Mouse (Mus musculus) kidney, embryonic 14.5 days (tissue): ENCODE results near the gene Srsf2. TPM values are rescaled to one million over a fixed set of nuclear protein-coding genes. Genes with fewer than 3 reads are reported as not detected.

Source experiments
- ATAC-seq: fragments of 200-750 bp; cut with Nextera tagmentation; 2 replicates; pipeline ENCODE4 v1.8.0; 2017; ENCODE audit warnings: moderate number of reproducible peaks, mild to moderate bottlenecking, moderate TSS enrichment, moderate library complexity; ENCODE audit not compliant: low FRiP score, low TSS enrichment
- H3K27ac ChIP-seq: fragments of 300-500 bp; sonication (generic); 2 replicates; pipeline ENCODE4 v1.5.1; 2014; ENCODE audit warnings: low read depth, mild to moderate bottlenecking, low read length, moderate library complexity, mixed read lengths
- H3K27me3 ChIP-seq: fragments of 300-500 bp; sonication (generic); 2 replicates; pipeline ENCODE4 v1.6.1; 2014; ENCODE audit warnings: mild to moderate bottlenecking, low read length; ENCODE audit not compliant: control insufficient read depth, insufficient read depth
- H3K36me3 ChIP-seq: fragments of 300-500 bp; sonication (generic); 2 replicates; pipeline ENCODE4 v1.6.1; 2014; ENCODE audit warnings: low read length, mixed read lengths; ENCODE audit not compliant: control insufficient read depth, insufficient read depth
- H3K4me1 ChIP-seq: fragments of 300-500 bp; sonication (generic); 2 replicates; pipeline ENCODE4 v1.6.1; 2014; ENCODE audit warnings: low read length, mixed read lengths; ENCODE audit not compliant: control insufficient read depth, insufficient read depth
- H3K4me2 ChIP-seq: fragments of 300-500 bp; sonication (generic); replicated peaks from 2 replicates; pipeline ENCODE4 v1.6.1; 2014; ENCODE audit warnings: low read depth, mild to moderate bottlenecking, low read length
- H3K4me3 ChIP-seq: fragments of 300-500 bp; sonication (generic); 2 replicates; pipeline ENCODE4 v1.5.1; 2014; ENCODE audit warnings: mild to moderate bottlenecking, low read length
- H3K9ac ChIP-seq: fragments of 300-500 bp; sonication (generic); 2 replicates; pipeline ENCODE4 v1.6.1; 2014; ENCODE audit warnings: low read depth, mild to moderate bottlenecking, low read length, moderate library complexity
- H3K9me3 ChIP-seq: fragments of 300-500 bp; sonication (generic); 2 replicates; pipeline ENCODE4 v1.6.1; 2016; ENCODE audit warnings: low read length; ENCODE audit not compliant: control insufficient read depth
- WGBS: fragments of 180-500 bp; shearing (Covaris S2); extraction: QIAGEN DNeasy Blood & Tissue Kit; methylation state at CpG from one replicate; pipeline ENCODE4 v1.1.7; 2014; 5-methylcytosine and 5-hydroxymethylcytosine counted together
- polyA plus RNA-seq: library from polyadenylated mRNA; unstranded; fragments of >200 nt; fragmentation: Nextera tagmentation; extraction: Ambion mirVana; gene quantifications from 2 replicates; pipeline ENCODE4 v1.2.1, GENCODE M21; 2014

Srsf2 gene
- polyA plus RNA-seq, 1 experiment from 2014 or later = 1,041 TPM

DNA sequence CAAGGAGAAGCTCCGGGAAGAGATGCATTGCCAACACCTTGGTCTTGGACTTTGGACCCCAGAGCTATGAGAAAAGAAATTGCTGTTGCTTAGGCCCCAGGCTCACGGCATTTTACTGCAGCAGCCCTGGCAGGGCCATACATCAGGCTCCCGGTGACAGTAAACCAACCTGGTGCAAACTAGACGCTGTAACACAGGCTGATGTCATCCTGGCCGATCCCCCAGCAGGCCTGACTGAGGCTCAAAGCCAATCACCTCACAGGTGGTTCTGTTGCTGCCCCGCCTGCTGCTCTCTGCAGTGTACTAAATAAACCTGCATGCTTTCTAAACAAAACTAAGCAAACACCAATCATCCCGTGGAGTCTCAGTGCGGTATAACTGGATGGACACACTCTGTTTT lies 34.2 kb downstream of the Srsf2 start:
- H3K9ac ChIP-seq = no peak overlapping the region; the same call in 1 of the 2 replicates
- H3K27ac ChIP-seq = no peak overlapping the region
- H3K27me3 ChIP-seq = no peaks in the 10 kb centered on the region
- H3K9me3 ChIP-seq = no peaks in the 10 kb centered on the region
- ATAC-seq = no peak
- 41% methylated on average over 8 of the region's 8 CpGs for WGBS
- peaks cover 34% of the 10 kb centered on the region for H3K4me1 ChIP-seq
- H3K4me2 ChIP-seq = no peak overlapping the region
- no peaks in the 10 kb centered on the region for H3K36me3 ChIP-seq
- no peak overlapping the region for H3K4me3 ChIP-seq

GRCm38 (mm10) chr11:116817567-116817966 lies 35.3 kb downstream of the Srsf2 start:
- 96% methylated on average over 5 of the region's 5 CpGs for whole genome bisulfite sequencing
- Histone ChIP-seq H3K36me3 (no peaks in the 10 kb centered on the region), H3K4me2 (no peak overlapping the region), H3K27me3 (no peaks in the 10 kb centered on the region), H3K4me1 (peaks cover 45% of the 10 kb centered on the region), H3K27ac (no peak overlapping the region), H3K9ac (no peak overlapping the region), H3K9me3 (no peaks in the 10 kb centered on the region), H3K4me3 (no peak overlapping the region)
- no peak for ATAC-seq

GRCm38 (mm10) chr11:116816769-116817168 lies 36.1 kb downstream of the Srsf2 start:
- Histone ChIP-seq H3K27me3 (no peaks in the 10 kb centered on the region), H3K9me3 (no peaks in the 10 kb centered on the region), H3K36me3 (no peaks in the 10 kb centered on the region), H3K4me1 (peaks cover 45% of the 10 kb centered on the region), H3K4me2 (no peak overlapping the region), H3K9ac (no peak overlapping the region), H3K4me3 (no peak overlapping the region), H3K27ac (no peak overlapping the region)
- WGBS = 77% methylated on average over 5 of the region's 5 CpGs
- ATAC-seq = no peak

GRCm38 (mm10) chr11:116814884-116815415 lies 37.9 kb downstream of the Srsf2 start:
- Histone ChIP-seq H3K4me3 (no peak overlapping the region), H3K9ac (no peak overlapping the region; the same call in 1 of the 2 replicates), H3K9me3 (no peaks in the 10 kb centered on the region), H3K4me1 (peaks cover 44% of the 10 kb centered on the region), H3K4me2 (no peak overlapping the region), H3K27me3 (no peaks in the 10 kb centered on the region), H3K36me3 (peaks cover 4% of the 10 kb centered on the region; the same call in 1 of the 2 replicates), H3K27ac (peak overlapping the region; percentile 89)
- 24% methylated on average over 7 of the region's 7 CpGs for WGBS
- ATAC-seq = no peak

DNA sequence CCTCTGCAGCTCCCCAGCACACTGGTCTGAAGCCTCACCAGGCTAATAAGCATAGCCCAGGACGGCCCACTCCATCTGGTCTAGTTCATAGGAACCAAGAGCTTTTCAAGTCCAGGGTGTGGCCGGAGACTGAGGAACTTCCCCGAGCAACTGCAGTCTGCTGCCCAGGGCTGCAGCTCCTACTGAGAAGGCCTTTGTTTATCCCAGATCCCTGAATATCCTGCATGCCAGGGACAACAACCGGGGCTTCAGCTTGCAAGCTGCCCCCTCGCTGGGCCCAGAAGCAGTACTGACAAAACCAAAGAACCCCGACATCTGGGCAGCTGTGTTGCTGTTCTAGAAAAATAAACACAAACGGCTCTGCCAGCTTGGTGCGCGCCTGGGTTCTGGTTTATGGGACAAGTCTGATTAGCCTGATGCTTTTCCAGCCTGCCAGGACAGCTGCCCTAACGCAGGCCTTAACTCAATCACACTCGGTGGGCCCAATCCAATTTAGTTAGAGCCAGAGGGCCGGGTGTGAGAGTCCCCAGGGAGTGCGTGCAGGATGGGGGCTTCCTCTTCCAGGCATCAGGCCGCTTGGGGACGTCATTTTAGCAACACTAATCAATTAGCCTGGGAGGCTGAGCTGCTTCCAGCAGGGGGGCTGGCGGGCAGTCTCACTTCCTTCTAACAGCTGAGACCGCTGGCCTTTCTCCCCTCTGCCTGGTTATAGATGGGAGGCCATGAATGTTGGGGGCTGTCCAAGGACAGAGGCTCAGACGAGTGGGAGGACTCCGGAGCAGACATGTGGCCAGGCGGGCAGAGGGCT lies 38.6 kb downstream of the Srsf2 start:
- Histone ChIP-seq H3K4me1 (peaks cover 44% of the 10 kb centered on the region), H3K4me3 (no peak overlapping the region), H3K4me2 (no peak overlapping the region), H3K9me3 (no peaks in the 10 kb centered on the region), H3K27me3 (no peaks in the 10 kb centered on the region), H3K36me3 (peaks cover 4% of the 10 kb centered on the region; the same call in 1 of the 2 replicates), H3K27ac (peak overlapping the region; percentile 89), H3K9ac (peak overlapping the region; percentile 37; the same call in 1 of the 2 replicates)
- WGBS = 13% methylated on average over 20 of the region's 20 CpGs
- ATAC-seq = peak; percentile 55

DNA sequence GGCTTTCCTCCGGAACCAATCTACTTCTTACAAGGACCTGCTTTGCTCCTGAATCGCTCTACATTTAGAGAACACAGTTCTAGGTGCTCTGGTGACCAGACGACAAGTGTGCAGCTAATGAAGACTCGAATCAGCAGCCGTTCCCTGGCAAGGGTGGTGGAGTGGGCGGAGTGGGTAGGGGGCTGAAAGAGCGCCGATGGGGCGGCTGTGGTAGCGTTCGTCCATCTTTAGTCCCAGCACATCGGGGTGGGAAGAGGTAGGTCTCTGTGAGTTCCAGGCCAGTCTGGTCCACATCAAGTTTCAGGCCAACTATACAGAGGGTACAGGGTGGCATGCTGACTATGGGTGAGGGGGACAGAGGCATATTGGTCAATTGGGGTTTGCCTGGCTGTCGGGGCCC lies 39.3 kb downstream of the Srsf2 start:
- peaks cover 44% of the 10 kb centered on the region for H3K4me1 ChIP-seq
- no peaks in the 10 kb centered on the region for H3K27me3 ChIP-seq
- no peak for ATAC-seq
- H3K9me3 ChIP-seq = no peaks in the 10 kb centered on the region
- no peak overlapping the region for H3K4me3 ChIP-seq
- peaks cover 4% of the 10 kb centered on the region; the same call in 1 of the 2 replicates for H3K36me3 ChIP-seq
- no peak overlapping the region for H3K4me2 ChIP-seq
- no peak overlapping the region for H3K9ac ChIP-seq
- 84% methylated on average over 13 of the region's 13 CpGs for WGBS
- H3K27ac ChIP-seq = peak overlapping the region; percentile 89

GRCm38 (mm10) chr11:116812793-116813529 lies 39.9 kb downstream of the Srsf2 start:
- H3K4me2 ChIP-seq = no peak overlapping the region
- no peaks in the 10 kb centered on the region for H3K27me3 ChIP-seq
- H3K4me1 ChIP-seq = peaks cover 44% of the 10 kb centered on the region
- H3K27ac ChIP-seq = peak overlapping the region; percentile 89
- ATAC-seq = peak; percentile 34
- 43% methylated on average over 21 of the region's 21 CpGs for WGBS
- H3K9ac ChIP-seq = no peak overlapping the region
- peaks cover 4% of the 10 kb centered on the region; the same call in 1 of the 2 replicates for H3K36me3 ChIP-seq
- no peaks in the 10 kb centered on the region for H3K9me3 ChIP-seq
- no peak overlapping the region for H3K4me3 ChIP-seq

- H3K27me3 ChIP-seq = no peaks in the 10 kb centered on the region
- H3K36me3 ChIP-seq = peaks cover 4% of the 10 kb centered on the region; the same call in 1 of the 2 replicates
- H3K9me3 ChIP-seq = no peaks in the 10 kb centered on the region
- peak overlapping the region; percentile 51 for H3K27ac ChIP-seq
- peaks cover 44% of the 10 kb centered on the region for H3K4me1 ChIP-seq
- WGBS = 9% methylated on average over 32 of the region's 32 CpGs
- peak; percentile 82 for ATAC-seq
- peak overlapping the region; percentile 21 for H3K4me3 ChIP-seq
- H3K9ac ChIP-seq = peak overlapping the region; percentile 47; the same call in 1 of the 2 replicates
- peak overlapping the region; percentile 60 for H3K4me2 ChIP-seq
Observed at GRCm38 (mm10) chr11:116810983-116811901, 41.7 kb downstream of the Srsf2 start.
